Mouse (Mus musculus) liver, adult (tissue): ENCODE results near the gene Tmem39b.

Experiments used
- GATA4 ChIP-seq: IDR thresholded peaks from 2 replicates; pipeline ENCODE4 v1.6.1; 2014; ENCODE audit warnings: mild to moderate bottlenecking, low read length; ENCODE audit not compliant: insufficient replicate concordance

The Tmem39b gene

DNA sequence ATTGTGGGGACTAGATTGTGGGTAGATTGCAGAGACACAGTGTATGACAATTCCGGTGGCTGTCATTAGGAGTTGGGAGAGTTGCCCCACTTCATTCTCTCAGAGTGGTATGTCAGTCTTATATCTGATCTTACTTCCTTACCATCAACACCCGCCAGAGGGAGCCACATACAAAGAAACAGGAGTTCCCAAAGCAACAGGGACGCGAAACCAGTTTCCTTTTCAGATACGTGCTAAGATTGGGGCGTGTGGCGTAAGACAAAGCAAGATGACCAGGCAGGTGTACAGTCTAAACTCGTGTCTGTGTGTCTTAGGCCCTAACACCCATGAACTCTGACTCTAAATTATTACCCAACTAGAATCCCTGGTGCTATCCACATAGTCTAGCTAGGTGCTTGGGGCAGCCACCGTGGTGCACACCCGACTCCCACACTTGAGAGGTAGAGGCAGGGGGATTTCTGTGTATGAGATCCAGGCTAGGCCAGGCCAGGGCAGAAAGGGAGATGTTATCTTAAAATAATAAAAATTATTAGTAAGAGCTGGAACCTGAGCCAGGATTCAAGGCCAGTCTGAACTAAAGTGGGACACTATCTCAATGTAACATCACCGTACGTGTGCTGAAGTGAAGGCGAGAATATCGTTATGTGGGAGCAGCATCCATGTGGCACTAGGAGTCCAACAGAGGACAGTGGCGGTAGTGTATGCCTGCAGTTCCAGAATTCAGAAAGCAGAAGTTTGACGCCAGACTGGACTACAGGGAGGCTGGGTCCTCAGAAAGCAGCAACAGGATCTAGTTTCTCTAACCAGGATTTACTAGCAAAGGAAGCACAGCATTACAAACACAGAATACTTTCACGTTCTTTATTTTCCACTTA is 5.1 kb upstream of the Tmem39b start:
- TF ChIP-seq GATA4, result no peak

- no peak for TF ChIP-seq GATA4
These were observed 3.6 kb upstream of the Tmem39b start for GRCm38 (mm10) chr4:129700216-129700615.

- no peak for TF ChIP-seq GATA4
These were observed 553 bp upstream of the Tmem39b start for GRCm38 (mm10) chr4:129697191-129697590.

GRCm38 (mm10) chr4:129695815-129696157 is 852 bp downstream of the Tmem39b start:
- no peak for TF ChIP-seq GATA4

- TF ChIP-seq GATA4, result no peak
These were observed 12.1 kb downstream of the Tmem39b start for GRCm38 (mm10) chr4:129684531-129684930.

- no peak for TF ChIP-seq GATA4
These were observed 12.6 kb downstream of the Tmem39b start for GRCm38 (mm10) chr4:129683901-129684493.

DNA sequence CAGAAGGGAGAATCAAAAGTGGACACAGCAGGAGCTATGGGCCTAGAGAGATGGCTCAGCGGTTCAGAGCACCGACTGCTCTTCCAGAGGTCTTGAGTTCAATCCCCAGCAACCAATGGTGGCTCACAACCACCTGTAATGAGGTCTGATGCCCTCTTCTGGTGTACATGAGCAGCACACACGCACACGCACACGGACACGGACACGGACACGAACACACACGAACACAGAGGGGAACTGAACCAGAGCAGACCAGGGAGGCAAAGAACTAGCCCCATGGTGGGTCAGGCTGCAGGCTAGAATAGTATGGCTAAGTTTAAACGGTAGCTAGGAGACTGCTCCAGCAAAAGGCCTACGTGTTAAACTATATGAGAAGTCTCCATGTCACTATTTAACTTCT is 14.8 kb downstream of the Tmem39b start:
- no peak for TF ChIP-seq GATA4

- TF ChIP-seq GATA4, result no peak
These were observed 23.7 kb downstream of the Tmem39b start for GRCm38 (mm10) chr4:129672878-129673449.

GRCm38 (mm10) chr4:129672083-129672877 is 24.4 kb downstream of the Tmem39b start, which contains the start of gene Kpna6:
Gene Kpna6, minus strand, starts transcription at chr4:129672767.
- TF ChIP-seq GATA4, result peak; percentile 49; the same call in 1 of the 2 replicates

DNA sequence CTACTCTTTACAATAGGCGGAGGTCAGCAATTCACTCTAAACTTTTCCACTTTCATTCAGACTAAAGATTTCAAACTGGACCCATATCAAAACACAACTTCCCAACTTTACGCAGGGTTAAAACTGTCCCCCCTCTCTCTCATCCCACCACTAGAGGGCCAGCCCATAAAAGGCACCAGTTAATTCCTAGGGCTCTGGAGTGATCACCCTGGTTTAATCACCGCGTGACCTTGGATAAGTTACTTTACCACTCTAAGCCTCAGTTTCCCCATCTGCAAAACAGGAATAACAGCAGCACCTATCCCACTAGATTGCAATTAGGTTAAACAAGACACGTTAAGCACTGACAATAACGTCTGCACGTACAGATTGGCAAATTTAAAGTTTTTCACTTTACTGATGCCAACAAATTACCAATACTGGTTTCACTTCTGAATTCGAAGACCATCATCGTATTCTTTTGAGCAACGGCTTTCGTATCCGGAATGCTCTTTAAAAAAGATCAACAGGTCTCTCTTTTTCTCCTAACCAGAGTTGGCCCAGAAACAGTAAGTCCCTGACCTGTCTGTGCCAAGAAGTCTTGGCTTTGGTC is 25.1 kb downstream of the Tmem39b start:
- TF ChIP-seq GATA4, result no peak

GRCm38 (mm10) chr4:129662255-129662813 is 34.3 kb downstream of the Tmem39b start:
- TF ChIP-seq GATA4, result no peak

DNA sequence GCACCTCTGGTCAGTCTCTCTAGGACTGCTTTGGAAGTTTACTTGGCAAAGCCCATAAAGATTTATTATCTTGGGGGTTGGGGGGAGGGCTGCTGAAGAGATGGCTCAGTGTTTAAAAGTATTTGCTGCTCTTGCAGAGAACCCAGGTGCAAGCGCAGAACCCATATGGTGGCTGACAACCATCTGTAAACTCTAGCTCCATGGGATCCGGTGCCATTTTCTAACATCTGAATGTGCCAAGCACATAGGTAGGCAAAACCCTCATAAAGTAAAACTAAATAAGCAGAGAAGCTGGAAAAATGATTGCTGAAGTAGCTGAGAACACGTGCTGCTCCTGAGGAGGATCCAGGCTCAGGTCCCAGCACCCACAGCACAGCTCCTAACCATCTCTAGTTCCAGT is 35.1 kb downstream of the Tmem39b start:
- TF ChIP-seq GATA4, result no peak

DNA sequence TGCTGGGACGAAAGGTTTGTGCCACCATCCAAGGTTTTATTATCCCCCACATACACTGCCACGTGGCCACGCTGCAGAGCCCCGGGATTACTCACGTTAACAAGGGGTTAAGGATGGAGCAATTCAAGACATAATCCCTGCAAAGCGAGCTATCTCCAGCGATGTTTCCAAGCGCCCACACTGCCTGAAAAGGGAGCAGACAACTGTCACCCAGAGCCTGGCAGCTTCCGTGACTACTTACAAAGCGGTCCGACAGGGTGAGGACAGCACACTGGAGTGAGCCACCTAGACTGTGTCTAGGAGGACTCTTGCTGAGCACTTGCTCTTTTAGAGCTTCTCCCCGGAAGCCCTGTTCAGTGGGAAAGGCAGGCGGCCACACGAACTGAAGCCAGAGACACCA is 41.9 kb downstream of the Tmem39b start:
- no peak for TF ChIP-seq GATA4

GRCm38 (mm10) chr4:129650359-129650758 is 46.3 kb downstream of the Tmem39b start:
- no peak for TF ChIP-seq GATA4

GRCm38 (mm10) chr4:129648656-129649055 is 48.0 kb downstream of the Tmem39b start:
- TF ChIP-seq GATA4, result no peak

DNA sequence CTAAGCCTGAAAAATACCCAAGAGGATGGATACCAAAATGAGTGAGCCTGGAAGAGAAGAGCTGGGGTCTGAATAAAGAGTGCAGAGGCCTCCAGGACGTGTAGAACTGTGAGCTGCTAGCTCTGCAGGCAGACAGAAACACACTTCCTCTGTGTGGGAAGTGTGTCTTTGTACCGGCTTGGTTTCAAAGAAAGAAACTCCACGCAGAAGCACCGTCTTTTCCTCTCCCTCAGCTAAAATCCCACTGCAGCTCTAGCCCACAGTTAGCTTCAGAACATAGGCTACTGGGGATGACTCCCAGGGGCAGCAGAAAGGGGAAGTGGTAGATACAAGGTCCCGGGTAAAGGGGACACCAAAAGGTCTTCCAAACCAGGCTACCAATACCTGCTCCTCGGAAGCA is 51.4 kb downstream of the Tmem39b start:
- TF ChIP-seq GATA4, result no peak
